Mouse (Mus musculus) left cerebral cortex, postnatal 14 days (tissue): ENCODE results near the gene Plcb1. TPM values are rescaled to one million over a fixed set of nuclear protein-coding genes. Genes with fewer than 3 reads are reported as not detected.

ENCODE experiments used
- DNase-seq, 2 experiments: peaks; one replicate each; pipeline ENCODE4 v3.0.0; 2021 to 2022; ENCODE audit warnings: low spot score in 2 of 2, mixed read lengths in 1 of 2
- intact Hi-C: fragments of 180-260 bp; cut with DNase I; formaldehyde crosslinking; loops from one replicate; pipeline ENCODE4 v1.15.1; 2025
- total RNA-seq, 2 experiments: library from RNA; stranded (reverse); gene quantifications; 2 replicates each; pipeline ENCODE4 v1.2.3; 2021

The Plcb1 gene
- total RNA-seq, 2 experiments from 2014 or later: 170 to 190 TPM

DNA sequence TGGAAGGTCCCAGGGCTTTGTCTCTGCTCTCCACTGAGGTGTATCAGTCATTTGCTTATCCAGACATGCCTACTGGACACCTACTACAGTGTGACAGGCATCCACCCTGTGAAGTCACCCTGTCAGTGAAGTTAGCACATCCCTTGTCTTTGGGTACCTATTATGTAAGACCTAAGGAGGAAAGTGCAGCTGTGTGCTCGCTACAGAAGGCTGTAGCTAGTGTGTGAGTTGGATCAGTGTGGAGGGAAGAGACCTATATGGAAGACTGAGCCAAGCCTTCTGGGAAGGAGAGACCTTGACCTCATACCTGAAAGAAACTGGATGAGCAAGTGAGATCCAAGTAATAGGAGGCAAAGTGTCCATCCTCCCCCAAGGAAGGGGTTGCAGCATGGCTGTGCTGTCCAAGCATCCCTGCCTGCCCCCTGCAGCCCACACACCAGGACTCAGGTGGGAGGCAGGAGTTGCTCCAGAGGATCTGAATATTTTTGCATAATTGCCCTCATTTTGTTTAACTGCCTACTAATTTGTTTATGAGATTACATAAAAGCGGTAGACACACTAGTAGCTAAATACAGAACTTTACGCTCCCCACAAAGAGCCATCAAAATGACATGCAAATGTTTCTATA is 328.7 kb downstream of the Plcb1 start:
- intact Hi-C loops: loop anchor here (10.0 kb wide), 1 partner anchor 330 kb away; the partner anchor contains the start of gene Plcb1
- no peak for DNase-seq

DNA sequence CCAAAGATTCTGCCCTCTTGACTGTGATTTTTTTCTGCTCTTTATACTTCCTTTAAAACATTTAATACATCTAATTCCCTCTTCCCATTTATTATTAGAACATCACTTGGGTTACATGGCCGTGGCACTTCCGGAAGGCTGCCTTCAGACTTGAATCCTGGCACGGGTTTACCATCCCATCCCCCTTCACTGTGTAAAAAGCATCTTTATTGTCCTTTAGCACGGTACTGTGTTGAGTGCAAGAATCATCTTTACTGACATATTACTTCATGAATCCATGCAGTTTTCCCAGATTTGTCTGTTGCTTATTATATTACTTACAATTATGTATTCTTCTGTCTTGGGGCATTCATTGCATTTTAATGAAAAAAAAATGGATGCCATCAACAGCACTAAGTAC is 337.2 kb downstream of the Plcb1 start:
- intact Hi-C loops: no loop called here

DNA sequence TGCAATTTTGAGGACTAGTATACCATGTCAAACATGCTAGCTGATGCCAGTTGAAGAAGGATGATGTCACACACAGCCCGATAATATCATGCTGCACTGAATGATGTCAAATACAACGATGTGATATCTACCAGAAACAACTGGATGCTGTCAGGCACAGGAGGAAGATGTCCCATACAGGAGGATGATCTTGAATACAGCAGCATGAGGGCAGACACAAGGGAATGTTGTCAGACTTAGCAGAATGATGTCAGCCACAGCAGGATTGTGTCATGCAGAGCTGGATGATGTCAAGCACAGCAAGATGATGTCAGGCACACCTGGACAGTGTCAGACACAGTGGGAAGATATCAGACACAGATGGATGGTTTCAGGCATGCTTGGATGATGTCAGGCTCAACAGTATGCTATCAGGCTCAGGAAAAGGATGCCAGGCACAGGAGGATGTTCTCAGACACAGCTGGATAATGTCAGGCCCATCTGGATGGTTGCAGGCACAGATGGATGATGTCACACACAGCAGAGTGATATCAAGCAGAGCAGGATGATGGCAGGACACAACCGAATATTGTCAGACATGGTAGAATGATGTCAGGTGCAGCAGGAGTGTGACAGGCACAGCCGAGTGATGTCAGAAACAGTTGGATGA is 338.0 kb downstream of the Plcb1 start:
- DNase-seq: no peak
- intact Hi-C loops: no loop called here

More for the DNA sequence above, 337.2 kb downstream of the Plcb1 start:
- no peak for DNase-seq

DNA sequence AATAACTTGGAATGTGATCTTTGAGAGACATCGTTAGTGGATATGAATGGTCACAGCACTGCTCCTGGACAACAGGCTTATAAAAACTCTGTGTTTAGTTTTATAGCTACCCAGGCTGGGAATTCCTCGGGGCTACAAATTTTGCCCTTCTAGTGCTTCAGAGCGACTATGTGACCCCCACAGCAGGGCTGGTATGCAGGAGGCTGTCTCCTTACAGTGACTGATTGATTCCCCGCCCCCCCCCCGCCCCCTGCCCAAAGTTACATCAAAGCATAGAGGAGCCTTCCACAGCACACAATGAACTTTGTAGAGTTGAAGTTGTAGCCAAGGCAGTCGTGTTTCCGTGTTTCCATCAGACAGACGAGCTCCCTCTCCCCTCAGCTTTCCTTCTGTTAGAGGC is 354.7 kb downstream of the Plcb1 start:
- no peak for DNase-seq
- intact Hi-C loops: no loop called here

DNA sequence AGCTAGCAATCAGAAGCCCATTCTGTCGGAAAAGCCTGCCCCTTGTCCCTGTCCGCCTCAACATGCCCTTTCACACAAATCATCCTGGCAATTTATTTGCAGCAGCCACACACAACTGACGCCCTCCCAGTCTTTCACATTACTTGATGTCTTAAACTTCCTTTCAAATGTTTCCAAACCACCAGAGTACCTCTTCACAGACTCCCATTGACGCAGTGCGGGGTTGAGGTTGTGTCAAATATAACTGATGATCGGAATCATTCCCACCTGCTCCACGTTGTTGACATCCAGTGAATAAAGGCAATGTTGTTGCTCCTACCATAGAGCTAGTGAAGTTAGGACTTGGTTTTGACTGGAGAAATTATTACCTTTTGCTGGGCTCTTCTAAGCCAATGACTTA is 366.4 kb downstream of the Plcb1 start:
- DNase-seq: no peak
- intact Hi-C loops: no loop called here

DNA sequence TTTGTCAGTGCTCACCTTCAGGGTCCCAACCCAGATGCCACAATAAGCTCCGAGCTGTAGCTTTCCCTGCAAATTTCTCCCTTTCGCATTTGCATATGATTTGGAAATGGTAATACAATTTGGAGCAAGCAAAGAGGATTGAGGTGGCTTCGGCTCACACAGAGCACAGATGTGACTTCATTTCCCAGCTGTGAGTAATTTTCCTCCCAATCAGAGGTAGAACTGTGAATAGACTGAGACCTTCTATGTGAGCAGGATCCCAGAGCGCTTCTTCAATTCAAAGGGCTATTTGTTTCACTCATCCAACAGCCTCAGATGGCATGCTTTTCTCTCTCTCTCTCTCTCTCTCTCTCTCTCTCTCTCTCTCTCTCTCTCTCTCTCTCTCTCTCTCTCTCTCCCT is 367.4 kb downstream of the Plcb1 start:
- intact Hi-C loops: no loop called here
- DNase-seq: peak in 1 of 2 experiments; percentile 26

DNA sequence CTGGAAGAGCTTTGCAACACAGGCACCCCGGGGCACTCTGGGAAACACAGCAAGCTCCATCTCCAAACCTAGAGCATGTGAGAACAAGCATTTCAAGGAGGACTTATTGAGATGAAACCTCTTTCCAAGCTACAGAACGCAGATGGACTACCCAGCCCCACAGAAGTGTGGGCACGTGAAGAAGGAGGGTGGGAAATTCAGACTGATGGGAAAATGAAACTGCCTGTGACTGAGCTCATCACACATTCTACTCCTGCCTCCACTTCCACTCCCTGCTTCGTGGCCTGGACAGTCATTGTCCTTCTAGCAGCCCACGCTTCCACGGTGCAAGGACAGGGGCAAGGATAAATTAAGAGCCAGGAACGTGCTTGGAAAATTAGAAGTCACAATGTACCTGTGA is 370.2 kb downstream of the Plcb1 start:
- DNase-seq: no peak
- intact Hi-C loops: no loop called here

DNA sequence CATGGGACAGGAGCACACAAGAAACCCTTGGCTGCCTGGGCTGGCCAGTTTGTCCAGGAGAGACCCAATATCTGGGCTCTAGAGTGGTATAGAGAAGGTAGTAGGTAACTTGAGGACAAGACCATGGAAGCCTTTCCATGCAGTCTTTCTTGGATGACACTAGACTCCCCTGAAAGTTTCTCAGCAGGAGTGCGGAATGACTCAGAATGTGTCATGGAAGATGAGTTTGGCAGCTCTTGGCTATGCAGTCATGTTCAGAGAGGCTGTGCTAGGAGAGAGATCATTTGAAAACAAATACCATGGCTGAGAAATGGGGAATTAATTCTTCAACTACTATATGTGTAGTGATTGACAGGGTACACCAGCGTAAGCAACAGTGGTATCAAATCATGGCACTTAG is 372.1 kb downstream of the Plcb1 start:
- intact Hi-C loops: no loop called here
- no peak for DNase-seq

DNA sequence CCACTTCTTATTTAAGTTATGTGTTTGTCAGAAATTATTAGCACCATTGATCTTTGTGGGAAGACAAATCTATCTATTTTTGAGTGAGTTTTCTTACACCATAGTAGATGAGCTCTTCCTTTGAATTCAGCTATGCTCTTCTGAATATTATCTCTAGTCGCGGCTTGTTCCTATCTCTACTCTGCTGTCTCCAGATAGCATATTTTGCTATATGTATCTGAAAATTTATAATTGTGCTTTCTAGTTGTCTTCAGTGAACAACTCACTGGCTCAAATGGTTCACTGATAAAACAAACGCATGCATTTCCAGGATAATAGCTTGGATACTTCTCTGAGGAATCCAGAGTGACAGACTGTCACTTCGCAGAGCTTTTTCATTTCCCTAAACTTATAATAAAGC is 375.8 kb downstream of the Plcb1 start:
- no peak for DNase-seq
- intact Hi-C loops: no loop called here

DNA sequence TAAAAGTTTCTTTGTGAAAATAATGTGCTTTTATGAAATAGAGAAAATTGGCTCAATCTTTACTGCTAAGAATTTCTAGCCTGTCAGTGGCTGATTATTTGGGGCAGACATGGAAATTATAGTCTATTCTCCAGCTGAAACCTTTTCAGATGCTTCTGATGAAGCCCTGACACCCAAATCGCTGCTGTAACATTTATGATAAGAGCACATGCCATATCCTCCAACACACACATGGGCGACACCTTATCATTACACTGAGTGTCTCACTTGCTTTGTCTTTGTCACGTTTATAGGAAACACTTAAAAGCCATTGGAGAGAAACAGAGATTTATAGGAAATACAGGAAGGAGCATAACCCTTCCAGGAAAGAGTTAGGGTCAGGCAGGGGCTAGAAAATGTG is 379.6 kb downstream of the Plcb1 start:
- no peak for DNase-seq
- intact Hi-C loops: no loop called here

DNA sequence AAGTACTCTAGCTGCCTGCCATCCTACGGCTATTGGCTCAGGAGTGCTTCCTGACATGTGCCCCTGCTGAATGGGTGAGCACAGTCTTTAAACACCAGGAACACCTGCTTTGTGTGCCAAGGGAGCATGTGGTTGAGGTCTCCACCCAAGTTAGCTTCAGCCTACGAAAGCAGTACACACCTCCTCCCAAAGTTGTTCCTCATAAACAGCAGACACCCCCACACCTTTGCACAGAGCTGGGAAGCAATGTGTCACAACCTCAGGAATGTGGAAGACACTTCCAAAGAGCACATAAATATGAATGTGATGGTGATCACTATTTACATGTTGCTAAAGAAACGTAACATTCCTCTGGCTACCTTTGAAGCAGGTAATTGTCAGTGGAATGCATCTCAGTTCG is 389.7 kb downstream of the Plcb1 start:
- intact Hi-C loops: no loop called here
- DNase-seq: no peak

DNA sequence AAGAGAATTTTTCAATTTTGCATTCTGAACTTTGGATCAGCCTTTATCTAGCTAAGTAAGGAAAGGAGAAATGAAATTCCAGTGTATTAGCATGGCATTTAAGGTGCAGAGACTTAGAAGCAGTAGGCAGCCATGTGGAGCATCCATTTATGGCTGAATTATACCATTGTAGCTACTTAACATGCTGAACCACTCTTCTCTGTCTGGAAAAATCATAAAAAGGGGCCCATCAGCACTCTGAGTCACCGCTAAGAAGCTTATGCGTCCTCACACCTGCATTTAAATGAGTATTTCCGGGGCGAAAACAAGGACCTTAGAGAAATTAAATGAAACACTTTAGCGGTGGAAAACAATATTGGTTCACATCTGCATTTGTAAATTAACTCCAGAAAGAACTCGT is 401.8 kb downstream of the Plcb1 start:
- DNase-seq: no peak
- intact Hi-C loops: no loop called here

DNA sequence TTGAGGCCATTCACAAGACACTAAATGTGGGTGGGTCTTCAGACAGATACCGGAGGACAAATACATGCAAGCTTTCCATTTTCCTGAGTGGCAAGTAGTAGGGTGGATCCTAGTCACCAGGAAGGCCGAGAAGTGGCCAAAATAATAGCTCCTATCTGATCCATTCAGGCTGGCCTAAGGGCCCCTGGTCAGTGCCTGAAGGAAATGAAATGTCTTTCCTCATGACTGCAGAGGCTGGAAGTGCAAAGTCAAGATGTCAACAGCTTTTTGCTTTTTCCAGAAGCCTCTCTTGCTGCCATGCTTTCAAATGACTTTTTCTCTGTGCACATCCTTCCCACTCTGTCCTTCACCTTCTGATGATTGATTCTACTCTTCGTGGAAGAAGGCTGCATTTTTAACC is 415.0 kb downstream of the Plcb1 start:
- DNase-seq: no peak
- intact Hi-C loops: no loop called here

DNA sequence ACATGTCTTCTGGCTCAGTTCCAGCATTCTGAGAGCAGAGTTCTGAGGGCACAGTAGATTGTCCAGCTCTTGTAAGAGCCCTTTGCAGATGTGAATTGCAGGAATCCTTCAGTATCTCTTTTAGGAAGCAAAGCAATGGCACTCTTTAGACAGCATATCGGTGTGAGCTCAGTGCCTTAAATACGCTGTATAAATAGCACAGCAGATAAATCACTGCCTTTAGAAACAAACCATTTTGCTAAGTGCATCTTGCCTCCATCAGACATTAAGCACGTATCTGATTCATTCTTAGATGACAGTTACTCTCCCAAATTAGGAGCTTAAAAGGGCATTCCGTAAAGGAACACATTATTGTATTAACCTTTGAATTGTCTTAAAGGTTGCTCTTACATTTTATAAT is 416.5 kb downstream of the Plcb1 start:
- DNase-seq: peak in 1 of 2 experiments; percentile 9
- intact Hi-C loops: no loop called here

DNA sequence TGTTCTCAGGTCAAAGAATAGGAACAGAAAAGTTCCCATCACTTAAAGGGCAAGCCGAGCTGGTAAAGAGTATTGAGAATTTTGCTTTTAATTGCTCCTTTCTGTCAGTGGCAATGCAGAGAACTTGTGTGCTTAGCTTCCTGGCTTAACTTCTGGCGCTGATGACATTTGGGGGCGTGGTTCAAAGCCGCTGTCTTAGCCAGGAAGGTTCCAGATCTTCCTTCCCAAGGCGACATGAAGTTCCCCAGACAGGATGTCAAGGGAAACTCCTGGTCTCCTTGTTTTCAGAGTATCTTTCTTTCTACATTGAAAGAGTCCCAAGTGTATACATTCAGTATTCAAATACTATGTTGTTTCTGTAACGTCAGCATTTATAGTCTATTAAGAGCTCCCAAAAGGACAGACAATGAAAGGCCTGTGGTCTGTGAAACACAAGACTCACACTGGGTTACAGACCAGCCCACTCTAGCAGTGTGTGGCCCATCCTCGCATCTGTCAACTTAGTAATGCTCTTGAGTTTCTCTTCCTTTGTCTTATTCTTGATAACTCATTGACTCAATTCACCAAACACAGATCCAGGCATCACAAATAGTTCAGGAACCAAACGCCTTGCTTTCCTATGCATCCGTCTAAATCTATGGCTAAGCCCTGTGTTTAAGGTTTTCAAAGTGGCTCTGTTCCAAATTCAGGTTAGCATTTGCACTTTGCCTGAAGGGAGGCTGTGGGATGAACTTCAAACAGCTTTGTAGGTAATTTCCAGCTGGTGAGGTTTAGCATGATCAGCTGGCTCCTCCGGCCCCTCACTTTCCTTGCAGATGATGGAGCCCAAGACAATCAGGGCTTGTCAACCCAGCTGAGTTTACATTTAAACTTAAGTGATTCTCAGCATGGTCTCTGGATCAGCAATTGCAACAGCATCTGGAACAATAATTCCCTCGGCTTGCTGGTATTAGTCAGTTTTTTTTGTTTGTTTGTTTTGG is 418.6 kb downstream of the Plcb1 start:
- intact Hi-C loops: no loop called here
- DNase-seq: no peak

DNA sequence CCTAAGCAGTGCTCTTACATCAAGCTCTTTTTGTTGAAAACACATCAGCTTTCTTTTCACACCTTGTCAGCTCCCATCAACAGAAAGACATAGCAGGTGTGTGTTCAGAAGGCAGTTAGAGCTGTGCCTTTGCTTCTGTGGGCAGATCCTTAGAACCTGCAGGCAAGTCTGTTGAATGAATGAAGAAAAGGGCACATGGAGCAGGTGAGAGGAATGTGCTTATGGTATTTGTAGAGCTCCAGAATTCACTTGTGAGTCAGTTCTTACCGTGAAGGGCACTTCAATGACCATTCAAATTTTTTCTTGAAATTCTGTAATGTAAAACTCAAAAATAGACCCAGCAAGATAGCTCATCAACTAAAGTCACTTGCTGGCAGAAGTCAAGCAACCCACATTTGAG is 423.0 kb downstream of the Plcb1 start:
- DNase-seq: no peak
- intact Hi-C loops: no loop called here

DNA sequence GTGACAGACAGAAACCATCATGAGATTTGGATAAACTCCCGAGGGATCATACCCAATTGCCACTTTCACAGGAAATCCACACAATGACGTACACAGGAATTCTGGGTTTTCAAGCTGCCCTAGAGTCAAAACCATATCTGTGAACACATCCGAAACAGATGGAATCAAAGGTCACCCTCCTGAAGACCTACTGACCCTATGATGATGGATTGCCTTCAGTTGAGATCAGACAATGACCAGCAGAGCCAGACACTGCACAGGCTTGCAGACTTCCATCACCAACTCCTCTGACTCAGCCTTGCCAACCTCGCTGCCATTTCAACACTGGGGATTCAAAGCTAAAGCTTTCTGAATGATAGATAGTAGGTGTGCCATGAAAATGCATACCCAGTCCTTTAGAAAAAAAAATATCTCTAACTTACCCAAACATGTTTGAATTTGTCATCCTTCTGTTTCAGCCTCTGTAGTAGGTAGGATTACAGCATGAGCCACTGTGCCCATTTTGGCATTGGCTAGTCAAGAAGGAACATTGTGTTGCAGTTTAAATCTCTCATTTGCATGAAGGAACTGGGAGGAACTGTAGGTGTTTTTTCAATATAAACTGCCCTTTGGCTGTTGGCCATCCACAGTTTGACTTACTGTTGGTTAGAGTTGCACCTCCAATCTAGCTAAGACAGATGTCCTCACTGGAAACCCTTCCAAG is 429.0 kb downstream of the Plcb1 start:
- intact Hi-C loops: no loop called here
- DNase-seq: no peak

DNA sequence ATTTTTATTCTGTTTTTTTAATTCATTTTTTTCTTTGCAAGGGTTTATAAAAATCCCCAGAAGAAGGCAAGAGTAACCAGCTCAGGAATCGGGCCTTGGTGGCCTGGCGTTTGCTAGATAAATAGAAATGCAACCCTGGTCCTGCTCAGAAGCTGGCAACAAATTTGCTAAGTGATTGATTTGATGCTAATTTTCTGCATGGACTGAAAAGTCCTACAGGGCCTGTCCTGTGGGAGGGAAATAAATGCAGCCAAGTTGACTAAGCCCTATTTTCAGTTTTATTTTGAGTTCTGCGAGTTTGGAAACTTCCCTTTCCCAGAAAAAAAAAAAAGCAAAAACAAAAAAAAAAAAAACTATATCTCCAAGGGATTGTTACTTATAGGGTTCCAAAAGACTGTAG is 433.5 kb downstream of the Plcb1 start:
- DNase-seq: no peak
- intact Hi-C loops: no loop called here

DNA sequence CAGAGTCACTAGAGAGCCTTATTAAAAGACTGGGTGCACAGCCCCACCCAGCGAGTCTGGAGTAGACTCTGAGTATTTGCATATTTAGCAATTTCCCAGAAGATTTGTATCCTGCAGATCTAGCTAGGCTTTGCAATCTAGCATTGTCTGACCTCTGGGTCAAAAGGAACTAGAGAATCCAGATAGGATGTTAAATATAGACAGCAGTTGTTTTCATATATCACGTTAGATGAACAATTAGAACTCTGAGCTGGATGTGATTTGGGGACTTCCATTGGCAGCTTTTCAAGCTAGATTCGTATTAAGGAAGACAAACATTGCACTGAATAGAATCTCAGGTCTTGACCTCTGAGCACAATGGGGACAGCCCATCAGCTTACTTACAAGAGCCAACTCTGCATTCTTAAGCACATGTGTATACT is 439.7 kb downstream of the Plcb1 start:
- no peak for DNase-seq
- intact Hi-C loops: no loop called here

DNA sequence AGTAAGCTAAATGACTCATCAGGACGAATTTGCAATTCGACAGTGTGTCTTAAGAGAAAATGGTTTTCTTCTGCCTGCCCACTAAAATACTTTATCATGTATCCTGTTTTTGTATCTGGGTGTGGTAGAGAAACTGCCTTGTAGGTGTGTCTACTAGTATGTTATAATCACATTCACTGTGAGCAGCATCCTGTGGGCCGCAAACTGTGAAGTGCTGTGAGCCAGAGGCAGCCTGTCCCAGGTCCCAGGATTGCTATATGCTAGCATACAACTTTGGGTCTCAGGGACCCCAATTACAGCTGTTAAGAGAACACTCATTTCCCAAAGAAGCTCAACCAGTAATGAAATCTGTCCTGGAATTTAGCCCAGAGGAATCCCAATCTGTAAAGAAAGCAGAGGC is 444.4 kb downstream of the Plcb1 start:
- no peak for DNase-seq
- intact Hi-C loops: no loop called here
